Mouse (Mus musculus) induced T-regulatory cell, adult 2 months (primary cell): ENCODE data around the gene Ensa.
"Not testable (repeated sequence)": the region's sequence is repeated elsewhere in the genome, so short reads cannot be mapped to it uniquely, and the experiment has no call there.

Experiments
- DNase-seq: peaks from one replicate; pipeline ENCODE4 v3.0.0-alpha.2; 2012; ENCODE audit warnings: low read depth

Gene Ensa

DNA sequence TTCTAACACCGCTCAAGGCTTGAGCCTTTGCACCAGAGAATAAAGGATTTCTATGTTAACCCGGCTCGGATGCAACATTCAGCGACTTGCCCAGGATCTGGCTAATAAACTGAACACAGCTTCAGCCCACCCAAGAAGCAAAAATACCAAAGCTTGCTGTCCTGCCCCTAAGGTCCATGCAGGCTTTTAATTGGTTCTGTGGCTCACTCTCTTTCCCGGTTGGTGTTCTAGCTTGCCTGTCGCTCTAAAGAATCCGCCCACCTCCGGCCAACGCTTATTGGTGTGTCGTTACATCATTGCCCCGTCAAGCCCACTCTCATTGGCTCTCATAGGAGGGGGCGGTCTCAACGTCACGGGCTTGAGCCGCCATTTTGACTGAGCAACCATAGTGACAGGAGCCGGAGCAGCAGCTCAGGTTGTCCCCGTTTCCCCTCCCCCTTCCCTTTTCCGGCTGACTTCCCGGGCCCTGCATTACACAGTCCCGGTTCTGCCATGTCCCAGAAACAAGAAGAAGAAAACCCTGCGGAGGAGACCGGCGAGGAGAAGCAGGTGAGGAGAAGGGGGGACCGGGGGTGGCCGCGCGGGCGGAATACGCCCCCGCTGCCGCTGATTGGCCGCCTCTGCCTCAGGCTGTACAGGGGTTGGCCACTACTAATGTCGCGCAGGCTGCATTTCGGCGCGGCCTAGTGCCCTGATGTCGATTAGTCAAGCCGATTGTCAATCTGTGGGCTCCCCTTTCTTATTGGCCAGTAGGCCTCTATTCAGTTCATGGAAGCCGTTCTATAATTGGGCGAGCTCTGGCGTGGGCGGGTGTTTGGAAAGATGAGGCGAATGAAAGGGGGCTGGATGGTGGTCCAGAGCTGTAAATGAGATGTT lies at the start of gene Ensa:
Gene Ensa (plus strand): TSS at position 366 of the 876 bp plus-strand sequence.
- DNase-seq = peak; percentile 100

- DNase-seq = no peak
These were observed 36.8 kb upstream of the Ensa start for GRCm38 (mm10) chr3:95587754-95588603.

DNA sequence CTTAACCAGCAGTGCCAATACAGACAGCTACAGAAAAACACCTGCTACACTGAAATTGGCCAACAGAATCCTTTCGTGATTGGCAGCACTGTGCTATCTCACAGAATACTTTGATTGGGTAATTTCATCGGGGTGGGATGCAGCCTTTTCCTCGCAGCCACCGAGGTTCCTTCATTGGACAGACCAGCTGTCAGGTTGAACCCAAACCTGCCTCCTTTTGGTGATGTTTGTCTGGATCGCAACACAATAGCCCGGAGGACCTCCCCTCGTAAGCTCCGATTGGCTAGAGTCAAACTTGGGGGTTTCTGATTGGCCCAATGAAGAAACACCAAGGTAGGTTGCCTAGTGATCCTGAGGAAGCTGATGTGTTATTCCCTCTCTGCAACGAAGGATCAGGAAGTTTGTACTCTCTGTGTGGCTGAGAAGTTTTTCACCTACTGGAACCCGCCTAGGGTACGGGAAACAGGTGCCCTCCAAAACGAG lies 36.1 kb upstream of the Ensa start, which contains the start of gene Golph3l:
Gene Golph3l (plus strand): TSS at position 331 of the 483 bp plus-strand sequence.
- DNase-seq = peak; percentile 97

DNA sequence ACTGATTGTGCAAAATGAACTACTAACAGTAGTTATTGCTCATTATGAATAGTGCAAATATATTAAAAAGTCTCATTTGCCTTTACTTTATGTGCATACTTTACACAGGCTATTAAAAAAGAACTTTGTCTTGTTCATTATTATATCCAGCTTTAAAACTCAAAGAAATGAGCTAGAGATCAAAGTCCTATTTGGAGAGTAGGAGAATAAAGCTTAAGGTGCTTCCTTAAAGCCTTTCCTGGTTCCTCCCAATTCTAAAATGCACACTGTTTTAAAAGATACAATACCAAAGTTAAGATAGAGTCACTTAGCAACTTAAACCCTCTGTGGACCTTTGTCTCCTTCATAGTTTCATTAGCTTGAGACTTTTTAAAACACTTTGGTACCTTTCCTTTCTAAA lies 26.1 kb upstream of the Ensa start:
- DNase-seq = no peak

DNA sequence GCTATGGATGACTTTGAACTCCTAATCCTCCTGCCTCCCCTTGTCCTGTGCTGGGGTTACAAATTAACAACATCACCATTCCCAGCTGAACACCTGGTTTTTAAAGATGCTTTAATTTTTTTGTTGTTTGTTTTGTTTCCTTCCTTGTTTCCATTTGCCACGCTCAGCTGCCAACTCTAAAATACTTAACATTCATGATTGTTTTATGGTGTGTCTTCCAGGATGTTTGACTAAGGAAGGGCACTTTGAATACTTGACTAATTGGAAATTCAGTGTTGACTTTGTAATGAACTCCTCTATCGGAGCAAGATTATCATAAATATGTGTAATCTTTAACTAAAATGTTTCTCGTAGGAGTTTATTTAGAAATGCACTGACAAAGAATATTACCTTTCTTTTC lies 23.5 kb upstream of the Ensa start:
- DNase-seq = no peak

- no peak for DNase-seq
These were observed 18.7 kb upstream of the Ensa start for GRCm38 (mm10) chr3:95606096-95606495.

DNA sequence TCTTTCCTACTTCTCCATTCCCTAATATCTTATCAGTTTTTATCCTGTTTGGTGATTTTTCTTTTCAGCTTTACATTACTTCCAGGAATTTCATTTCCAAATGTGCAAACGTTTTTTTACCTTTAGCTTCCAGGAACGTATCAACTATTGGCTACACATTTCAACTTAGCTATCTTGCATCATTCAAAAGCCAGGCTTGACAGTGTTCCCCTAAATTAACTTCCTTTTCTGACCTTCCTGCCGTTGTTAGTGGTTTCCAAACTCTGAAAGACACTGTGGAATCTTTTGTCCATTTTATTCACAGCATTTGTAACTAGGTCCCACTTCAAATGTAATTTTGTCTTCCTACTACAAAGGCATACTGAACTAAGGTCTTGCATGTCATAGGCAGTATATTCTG lies 15.6 kb upstream of the Ensa start:
- no peak for DNase-seq

DNA sequence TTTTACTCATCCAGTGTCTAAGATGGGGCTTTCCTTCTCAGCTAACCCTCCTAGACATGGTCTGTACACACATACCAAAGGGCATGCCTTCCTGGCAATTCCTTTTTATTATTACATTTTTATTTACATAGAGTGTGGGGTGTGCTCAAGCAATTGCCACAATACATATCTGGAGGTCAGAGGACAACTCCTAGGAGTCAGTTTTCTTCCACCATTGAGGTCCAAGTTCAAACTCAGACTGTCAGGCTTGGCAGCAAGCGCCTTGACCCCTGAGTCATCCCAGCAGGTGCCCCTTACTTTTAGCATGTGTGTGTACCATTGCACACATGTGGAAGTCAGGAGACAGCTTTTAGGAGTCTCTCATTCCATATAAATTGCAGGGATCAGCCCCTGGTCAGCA lies 10.8 kb upstream of the Ensa start:
- DNase-seq = no peak

DNA sequence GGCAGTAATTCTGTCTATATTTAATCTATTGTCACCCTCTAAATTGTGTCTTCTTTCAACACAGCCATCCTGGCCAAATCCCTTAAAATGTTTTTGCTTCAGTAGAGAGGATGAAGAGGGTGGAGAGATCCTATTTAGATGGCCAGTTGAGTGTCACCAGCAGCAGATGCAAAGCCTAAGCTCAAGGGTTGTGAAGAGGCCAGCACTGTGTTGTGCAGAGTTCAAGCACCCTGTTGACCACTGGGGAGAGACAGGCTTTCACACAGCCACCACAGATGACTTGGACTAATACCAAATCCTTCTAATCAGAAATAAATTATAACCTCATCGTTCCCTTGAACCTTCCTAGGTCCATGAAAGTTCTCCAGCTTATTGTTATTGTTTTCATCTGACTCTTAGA lies 6.3 kb upstream of the Ensa start:
- DNase-seq = no peak

DNA sequence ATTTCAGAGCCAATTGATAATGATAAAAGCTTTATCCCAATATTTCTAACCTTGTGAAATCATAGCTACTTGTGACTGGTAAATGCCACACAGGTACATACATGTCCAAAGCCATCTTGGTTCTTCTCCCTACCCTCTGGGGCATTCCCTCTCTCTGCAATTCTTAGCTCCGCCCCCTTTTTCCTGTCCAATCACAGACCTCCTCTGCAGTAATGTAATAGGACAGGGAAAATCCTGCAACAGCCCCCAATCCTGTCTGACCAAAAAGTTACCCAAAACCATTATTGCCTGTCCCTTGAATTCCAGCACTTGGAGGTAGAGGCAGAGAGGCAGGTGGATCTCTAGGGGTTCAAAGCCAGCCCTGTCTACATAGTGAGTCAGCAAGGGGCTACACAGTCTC lies 3.6 kb upstream of the Ensa start:
- DNase-seq = no peak

DNA sequence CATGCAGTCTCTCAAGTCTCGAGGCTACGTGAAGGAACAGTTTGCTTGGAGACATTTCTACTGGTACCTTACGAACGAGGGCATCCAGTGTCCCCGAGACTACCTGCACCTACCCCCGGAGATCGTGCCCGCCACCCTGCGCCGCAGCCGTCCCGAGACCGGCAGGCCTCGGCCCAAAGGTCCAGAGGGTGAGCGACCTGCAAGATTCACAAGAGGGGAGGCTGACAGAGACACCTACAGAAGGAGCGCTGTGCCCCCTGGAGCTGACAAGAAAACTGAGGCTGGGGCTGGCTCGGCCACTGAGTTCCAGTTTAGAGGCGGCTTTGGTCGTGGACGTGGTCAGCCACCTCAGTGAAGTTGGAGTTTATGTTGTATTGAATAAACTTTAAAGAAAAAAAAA lies 2.4 kb upstream of the Ensa start:
- not testable (repeated sequence) for DNase-seq

DNA sequence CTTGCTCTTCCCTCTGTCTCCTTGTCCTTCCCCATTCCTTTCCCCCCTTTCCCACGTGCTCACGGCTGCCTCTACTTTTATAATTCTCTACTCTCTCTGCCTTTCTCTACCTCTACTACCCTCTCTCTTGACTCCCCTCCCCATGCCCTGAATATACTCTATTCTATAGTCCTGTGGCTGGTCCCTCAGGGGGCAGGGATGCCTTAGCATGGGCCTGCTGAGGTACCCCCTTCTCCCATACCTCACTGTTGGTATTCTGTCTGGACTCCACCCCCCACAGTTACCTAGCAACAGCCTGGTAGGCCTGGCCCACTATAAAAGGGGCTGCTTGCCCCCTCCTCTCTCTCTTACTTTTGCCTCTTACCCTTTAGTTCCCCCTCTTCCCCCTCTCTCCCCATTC lies 1.2 kb upstream of the Ensa start:
- DNase-seq = no peak

DNA sequence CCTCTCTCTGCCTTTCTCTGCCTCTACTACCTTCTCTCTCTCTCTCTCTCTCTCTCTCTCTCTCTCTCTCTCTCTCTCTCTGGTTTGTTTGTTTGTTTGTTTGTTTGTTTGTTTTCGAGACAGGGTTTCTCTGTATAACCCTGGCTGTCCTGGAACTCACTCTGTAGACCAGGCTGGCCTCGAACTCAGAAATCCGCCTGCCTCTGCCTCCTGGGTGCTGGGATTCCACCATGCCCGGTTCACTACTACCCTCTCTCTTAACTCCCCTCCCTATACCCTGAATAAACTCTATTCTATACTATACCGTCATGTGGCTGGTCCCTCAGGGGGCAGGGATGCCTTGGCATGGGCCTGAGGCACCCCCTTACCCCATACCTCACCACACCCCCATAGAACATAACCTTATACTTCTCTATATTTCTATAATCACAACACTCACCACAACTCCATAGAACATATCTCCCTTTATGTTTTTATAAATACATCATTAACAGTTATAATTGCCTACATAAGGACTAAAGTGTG lies 740 bp upstream of the Ensa start:
- not testable (repeated sequence) for DNase-seq

DNA sequence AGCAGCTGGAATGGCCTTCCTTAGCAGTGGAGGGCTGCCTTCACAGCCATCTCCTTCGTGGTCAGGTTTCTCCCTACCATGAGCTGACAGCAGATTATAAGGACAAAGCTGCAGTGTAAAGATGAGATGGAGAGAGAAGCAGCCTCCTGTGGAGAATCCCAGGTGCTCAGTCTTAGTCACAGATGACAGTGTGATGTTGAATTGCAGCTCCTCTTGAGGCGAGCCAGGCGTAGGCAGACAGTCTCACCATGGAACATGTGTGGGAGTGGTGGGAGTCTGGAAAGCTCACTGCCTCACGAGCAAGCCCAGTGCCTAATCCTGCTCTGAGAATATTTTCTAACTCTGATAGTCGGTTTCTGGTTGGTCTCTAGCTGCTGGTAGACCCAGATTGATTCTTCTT lies 3.0 kb downstream of the Ensa start:
- no peak for DNase-seq

DNA sequence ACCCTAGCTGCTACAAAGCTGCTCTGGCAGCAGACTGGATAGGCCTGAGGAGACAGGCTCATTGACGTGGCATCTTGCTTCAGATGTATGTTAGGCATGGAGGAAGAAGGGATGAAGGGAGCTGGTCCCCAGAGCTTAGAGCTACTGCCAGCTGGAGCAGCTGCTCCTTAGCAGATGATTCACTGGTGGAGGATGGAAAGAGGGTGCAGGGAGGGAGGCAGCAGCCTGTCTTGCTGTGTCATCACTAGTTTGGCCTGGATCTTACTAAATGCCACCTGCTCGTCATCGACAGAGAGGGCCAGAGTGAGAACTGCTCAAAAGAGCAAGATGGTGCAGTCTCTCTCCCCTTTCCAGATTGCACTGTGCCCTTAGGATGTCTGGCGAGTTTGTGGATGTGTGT lies 5.0 kb downstream of the Ensa start:
- DNase-seq = no peak

DNA sequence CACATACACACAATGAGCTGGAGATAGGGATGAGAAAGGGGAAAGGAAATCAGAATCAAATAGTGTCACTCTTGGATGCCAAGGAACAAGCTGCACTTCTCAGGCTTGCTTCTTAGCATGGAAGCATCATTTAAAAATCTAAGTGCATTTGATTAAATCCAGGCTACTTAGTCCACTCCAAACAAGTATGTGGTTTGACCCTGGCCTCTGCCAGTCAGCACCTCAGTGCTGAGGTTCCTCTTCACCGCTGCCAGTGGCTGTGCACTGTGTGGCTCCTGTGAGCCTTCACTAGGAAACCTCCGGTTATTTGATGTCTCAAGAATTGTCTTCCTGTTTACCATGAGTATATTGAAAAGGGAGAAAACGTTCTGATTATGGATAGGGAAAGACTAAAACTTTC lies 6.1 kb downstream of the Ensa start:
- no peak for DNase-seq

- DNase-seq = no peak
These were observed 6.5 kb downstream of the Ensa start for GRCm38 (mm10) chr3:95631304-95631703.

GRCm38 (mm10) chr3:95632648-95633588 lies 8.1 kb downstream of the Ensa start:
- DNase-seq = peak; percentile 75

DNA sequence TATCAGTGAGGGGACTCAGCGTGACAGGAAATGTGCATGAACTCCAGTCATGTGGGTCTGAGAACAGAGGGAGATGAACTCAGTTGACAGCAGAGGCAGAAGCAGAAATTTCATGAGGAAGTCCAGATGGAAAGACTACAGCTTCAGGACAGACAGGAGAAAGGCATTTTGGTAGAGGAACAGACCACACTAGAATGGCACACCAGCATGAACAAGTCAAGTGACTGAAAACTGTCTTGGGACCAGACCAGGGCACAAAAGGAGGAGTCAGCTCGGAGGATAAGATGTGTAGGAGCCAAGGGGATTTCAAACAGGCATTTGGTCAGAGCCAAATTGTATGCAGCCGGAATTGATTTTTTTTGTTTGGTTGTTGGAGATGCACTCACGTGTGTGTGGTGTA lies 10.8 kb downstream of the Ensa start:
- no peak for DNase-seq

DNA sequence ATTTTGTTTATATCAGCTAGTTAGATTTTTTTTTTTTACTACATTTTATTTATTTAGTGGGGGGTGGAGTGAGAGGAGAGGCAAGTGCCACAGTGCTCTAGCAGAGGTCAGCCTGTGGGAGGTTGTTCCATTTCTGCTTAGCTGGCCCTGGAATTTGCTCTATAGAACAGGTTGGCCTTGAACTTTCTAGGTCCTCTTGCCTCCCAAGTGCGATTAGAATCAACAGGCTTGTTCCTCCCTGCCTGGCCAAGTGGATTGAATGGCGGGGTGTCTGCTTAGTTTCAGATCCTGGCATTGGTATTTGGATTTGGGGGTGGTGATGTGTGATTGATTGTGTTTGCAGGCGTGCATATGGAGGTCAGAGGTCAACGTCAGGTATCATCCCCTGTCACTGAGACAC lies 11.3 kb downstream of the Ensa start:
- no peak for DNase-seq

DNA sequence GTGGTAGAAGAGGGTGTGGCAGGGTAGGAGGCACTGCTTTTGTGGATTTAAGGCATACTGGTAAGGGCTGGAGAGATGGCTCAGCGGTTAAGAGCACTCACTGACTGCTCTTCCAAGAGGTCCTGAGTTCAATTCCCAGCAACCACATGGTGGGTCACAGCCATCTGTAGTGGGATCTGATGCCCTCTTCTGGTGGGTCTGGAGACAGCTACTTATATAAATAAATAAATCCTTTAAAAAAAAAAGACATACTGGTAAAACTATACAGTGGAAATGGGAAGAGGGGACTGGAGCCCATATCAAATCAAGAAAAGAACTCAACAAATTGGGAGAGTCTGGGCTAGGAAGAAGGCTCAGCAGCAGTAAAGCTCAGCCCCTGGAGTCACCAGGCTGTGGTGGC lies 14.9 kb downstream of the Ensa start:
- DNase-seq = no peak

GRCm38 (mm10) chr3:95643097-95643496 lies 18.3 kb downstream of the Ensa start:
- no peak for DNase-seq
